ENCODE assay signal across 9 mouse cellular contexts in genomic region chr11:35416402-35417093, GRCm38 (mm10).
DNase-seq lines count a peak whose midpoint lies in the region; ATAC-seq and TF ChIP-seq lines count a peak whose summit lies in the region.
"Had no signal": no experiment of that assay in that cellular context is flagged by ENCODE, and none has a peak within 500 bp of the region (broad histone marks: within the 10 kb centered on the region; RNA-seq: fewer than 3 reads in every experiment).

No protein-coding gene starts in this region.

- H3K4me1 ChIP-seq in intestine, embryonic 16.5 days (ENCODE audit: control insufficient read depth, insufficient read depth, low read length): peaks cover 33% of the 10 kb centered on the region
- H3K4me1 ChIP-seq in intestine, postnatal 0 days (replicated peaks; ENCODE audit: control insufficient read depth, insufficient read depth, low read length): no peaks in the 10 kb centered on the region
- H3K4me1 ChIP-seq in brown adipose tissue, adult 24 weeks (ENCODE audit: control insufficient read depth, insufficient read depth, insufficient read length, low read length): peaks cover 2% of the 10 kb centered on the region; the same call in 1 of the 2 replicates
- H3K4me1 ChIP-seq in hindbrain, postnatal 0 days (ENCODE audit: insufficient read depth, low read length): 0 out of 2 replicates have a peak, but pooled peaks cover 7% of the 10 kb centered on the region

- H3K36me3 ChIP-seq in intestine, embryonic 16.5 days (ENCODE audit: control insufficient read depth, insufficient read depth, low read length): no peaks in the 10 kb centered on the region
- H3K36me3 ChIP-seq in intestine, postnatal 0 days (ENCODE audit: control insufficient read depth, insufficient read depth): no peaks in the 10 kb centered on the region
- no peaks in the 10 kb centered on the region for H3K36me3 ChIP-seq in hindbrain, postnatal 0 days (ENCODE audit: insufficient read depth, low read length)

- H3K4me3 ChIP-seq in intestine, embryonic 16.5 days (ENCODE audit: low read length): no peak overlapping the region
- no peak overlapping the region for H3K4me3 ChIP-seq in intestine, postnatal 0 days (ENCODE audit: low read depth, low read length)
- no peak overlapping the region for H3K4me3 ChIP-seq in brown adipose tissue, adult 24 weeks (ENCODE audit: insufficient read depth, low read depth, low read length)
- H3K4me3 ChIP-seq in hindbrain, postnatal 0 days (ENCODE audit: low read length): no peak overlapping the region

- peak; percentile 22 for DNase-seq in cerebellum, adult 11-12 months
- DNase-seq in hindbrain, postnatal 0 days (ENCODE audit: low spot score): no peak
- no peak for DNase-seq in right cerebral cortex, postnatal 10 days (ENCODE audit: low spot score in 2 of 2)
- DNase-seq in urinary bladder, adult 18-20 months (ENCODE audit: low spot score in 2 of 2): no peak
- DNase-seq: kidney, adult 8-10 months had no signal

- H3K4me2 ChIP-seq in intestine, embryonic 16.5 days (ENCODE audit: low read depth, low read length): no peak overlapping the region
- H3K4me2 ChIP-seq in intestine, postnatal 0 days (replicated peaks; ENCODE audit: low read depth): no peak overlapping the region
- no peak overlapping the region for H3K4me2 ChIP-seq in hindbrain, postnatal 0 days (ENCODE audit: low read depth, low read length)

- H3K27ac ChIP-seq in intestine, embryonic 16.5 days (ENCODE audit: low read length): no peak overlapping the region
- no peak overlapping the region for H3K27ac ChIP-seq in intestine, postnatal 0 days (ENCODE audit: low read depth, low read length)
- H3K27ac ChIP-seq in brown adipose tissue, adult 24 weeks (replicated peaks; ENCODE audit: low read depth, low read length): peak overlapping the region; percentile 30
- H3K27ac ChIP-seq in hindbrain, postnatal 0 days: no peak overlapping the region

- H3K9me3 ChIP-seq in intestine, embryonic 16.5 days (ENCODE audit: control insufficient read depth, low read length): no peaks in the 10 kb centered on the region
- H3K9me3 ChIP-seq in intestine, postnatal 0 days (ENCODE audit: control insufficient read depth): no peaks in the 10 kb centered on the region
- H3K9me3 ChIP-seq in hindbrain, postnatal 0 days (ENCODE audit: low read length): no peaks in the 10 kb centered on the region

- WGBS in intestine, embryonic 16.5 days: 61% methylated on average over 14 of the region's 14 CpGs
- 75% methylated on average over 14 of the region's 14 CpGs for WGBS in intestine, postnatal 0 days
- WGBS in hindbrain, postnatal 0 days: 50% methylated on average over 14 of the region's 14 CpGs

- ATAC-seq in cerebellum, adult (ENCODE audit: insufficient number of reproducible peaks, low FRiP score, low TSS enrichment): no peak
- peak; percentile 7; the same call in 1 of the 2 replicates for ATAC-seq in intestine, embryonic 16.5 days
- ATAC-seq in intestine, postnatal 0 days: no peak
- ATAC-seq in hindbrain, postnatal 0 days: peak; percentile 51; the same call in 1 of the 2 replicates

- TF ChIP-seq CTCF in intestine, postnatal 0 days (IDR thresholded peaks at IDR 0.05; ENCODE audit: low read depth): no peak
- TF ChIP-seq CTCF in hindbrain, postnatal 0 days (IDR thresholded peaks at IDR 0.05; ENCODE audit: low read depth): no peak

- H3K27me3 ChIP-seq in intestine, embryonic 16.5 days (replicated peaks; ENCODE audit: control insufficient read depth, insufficient read depth, low read length): no peaks in the 10 kb centered on the region
- no peaks in the 10 kb centered on the region for H3K27me3 ChIP-seq in intestine, postnatal 0 days (replicated peaks; ENCODE audit: control insufficient read depth, insufficient read depth, low read length)
- no peaks in the 10 kb centered on the region for H3K27me3 ChIP-seq in hindbrain, postnatal 0 days (ENCODE audit: insufficient read depth, low read length)

- H3K9ac ChIP-seq in intestine, embryonic 16.5 days (ENCODE audit: low read depth, low read length): no peak overlapping the region
- no peak overlapping the region for H3K9ac ChIP-seq in intestine, postnatal 0 days (ENCODE audit: low read depth, low read length)
- no peak overlapping the region for H3K9ac ChIP-seq in hindbrain, postnatal 0 days (replicated peaks; ENCODE audit: low read length)

Comparison
In these comparisons a context has a peak if more than half of its experiments do, and no peak if none do; other contexts are left out.
1. ATAC-seq: peak in intestine, embryonic 16.5 days (single experiment) and hindbrain, postnatal 0 days (single experiment); none in cerebellum, adult (single experiment) and intestine, postnatal 0 days (single experiment).